Mouse (Mus musculus): Measurements from ENCODE around the gene Zfp629.

DNA sequence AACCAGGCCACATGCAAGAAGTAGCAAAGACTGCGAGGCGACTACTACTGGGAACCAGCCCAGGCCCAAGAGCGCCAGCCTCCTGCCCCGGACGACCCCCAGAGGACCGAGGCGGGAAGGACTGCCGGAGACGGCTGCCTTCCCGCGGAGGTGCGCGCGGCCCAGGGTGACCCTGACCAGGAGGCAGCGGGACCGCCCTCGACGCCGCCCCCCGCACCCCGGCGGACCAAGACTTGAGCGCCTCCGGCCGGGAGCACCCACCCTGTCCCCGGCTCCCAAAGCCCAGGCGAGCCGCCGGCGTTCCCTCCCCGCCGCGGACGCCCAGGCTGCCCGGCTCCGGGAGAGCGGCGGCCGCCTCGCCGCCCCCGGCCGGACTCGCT lies 1.1 kb downstream of the Zfp629 start:
- TF ChIP-seq CTCF (IDR thresholded peaks at IDR 0.05; ENCODE audit: low read depth, low read length): no peak
- TF ChIP-seq GATA1 (IDR thresholded peaks at IDR 0.05; ENCODE audit: borderline replicate concordance, low read length): no peak
- no peak for TF ChIP-seq TAL1 (conservative IDR thresholded peaks at IDR 0.05; ENCODE audit: low read depth, low read length)
- no peak for TF ChIP-seq POLR2AphosphoS5 (IDR thresholded peaks at IDR 0.05; ENCODE audit: insufficient replicate concordance, low read depth, low read length)
